Mouse (Mus musculus) cerebellum, adult 2 months (tissue): ENCODE measurements around the gene Enc1.
"Not testable (repeated sequence)": the region's sequence is repeated elsewhere in the genome, so short reads cannot be mapped to it uniquely, and the experiment has no call there.

Experiments
- CTCF ChIP-seq: fragments of 200-500 bp; IDR thresholded peaks from 2 replicates; pipeline ENCODE4 v1.5.1; 2011; ENCODE audit warnings: low read depth, mild to moderate bottlenecking, control low read depth, low read length, moderate library complexity, borderline replicate concordance; ENCODE audit not compliant: insufficient read depth
- POLR2A ChIP-seq: fragments of 200-500 bp; IDR thresholded peaks from 2 replicates; pipeline ENCODE4 v1.6.1; 2011; ENCODE audit warnings: low read length, control low read depth, borderline replicate concordance; ENCODE audit not compliant: insufficient read depth

DNA sequence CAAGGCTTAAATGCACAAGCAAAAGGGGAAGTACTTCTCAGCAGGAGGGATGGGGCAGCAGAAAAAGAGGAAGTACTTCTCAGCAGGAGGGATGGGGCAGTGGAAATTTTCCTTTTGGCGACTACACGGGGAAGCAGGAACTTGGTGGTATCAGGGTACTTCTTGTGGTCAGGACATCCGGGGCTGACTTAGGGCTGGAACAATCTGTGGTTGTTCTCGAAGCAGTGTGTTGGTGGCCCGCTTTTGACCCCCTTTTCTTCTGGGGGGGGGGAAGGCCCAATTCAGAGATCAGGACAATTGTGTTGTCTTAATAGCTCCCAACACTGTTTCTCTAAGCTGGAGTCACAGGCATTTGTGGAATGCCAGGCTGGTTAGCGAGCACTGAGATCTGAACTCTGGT, 24.6 kb downstream of the Enc1 start:
- TF ChIP-seq CTCF, POLR2A: not testable (repeated sequence)
